Mouse (Mus musculus) hindbrain, postnatal 0 days (tissue): ENCODE results near the gene Tox2. TPM values are rescaled to one million over a fixed set of nuclear protein-coding genes. Genes with fewer than 3 reads are reported as not detected.
A peak's percentile ranks its signal among the peaks of the same experiment; 100 is the strongest.

Source experiments
- ATAC-seq: fragments of 200-750 bp; cut with Nextera tagmentation; 2 replicates; pipeline ENCODE4 v1.8.0; 2017; ENCODE audit warnings: mild to moderate bottlenecking, moderate TSS enrichment, moderate library complexity
- DNase-seq: peaks from one replicate; pipeline ENCODE4 v3.0.0-alpha.2; 2015; ENCODE audit warnings: low spot score
- H3K27ac ChIP-seq: fragments of 300-500 bp; sonication (generic); 2 replicates; pipeline ENCODE4 v1.5.1; 2014; ENCODE audit warnings: mild to moderate bottlenecking
- H3K27me3 ChIP-seq: fragments of 300-500 bp; sonication (generic); 2 replicates; pipeline ENCODE4 v1.6.1; 2014; ENCODE audit warnings: low read length, mixed read lengths; ENCODE audit not compliant: insufficient read depth
- H3K36me3 ChIP-seq: fragments of 300-500 bp; sonication (generic); 2 replicates; pipeline ENCODE4 v1.6.1; 2014; ENCODE audit warnings: low read length, mixed read lengths; ENCODE audit not compliant: insufficient read depth
- H3K4me1 ChIP-seq: fragments of 300-500 bp; sonication (generic); 2 replicates; pipeline ENCODE4 v1.6.1; 2014; ENCODE audit warnings: antibody characterized with exemption, low read length, mixed read lengths; ENCODE audit not compliant: insufficient read depth
- H3K4me2 ChIP-seq: fragments of 300-500 bp; sonication (generic); 2 replicates; pipeline ENCODE4 v1.6.1; 2014; ENCODE audit warnings: low read depth, mild to moderate bottlenecking, low read length, moderate library complexity, mixed read lengths
- H3K4me3 ChIP-seq: fragments of 300-500 bp; sonication (generic); 2 replicates; pipeline ENCODE4 v1.5.1; 2014; ENCODE audit warnings: low read length
- H3K9ac ChIP-seq: fragments of 300-500 bp; sonication (generic); replicated peaks from 2 replicates; pipeline ENCODE4 v1.6.1; 2014; ENCODE audit warnings: mild to moderate bottlenecking, low read length, moderate library complexity, mixed read lengths
- H3K9me3 ChIP-seq: fragments of 300-500 bp; sonication (generic); 2 replicates; pipeline ENCODE4 v1.6.1; 2016; ENCODE audit warnings: low read length, mixed read lengths
- CTCF ChIP-seq: IDR thresholded peaks from 2 replicates; pipeline ENCODE4 v1.5.1; 2016; ENCODE audit warnings: antibody characterized with exemption, control low read depth, low read depth
- WGBS: fragments of 180-500 bp; shearing (Covaris S2); extraction: QIAGEN DNeasy Blood & Tissue Kit; methylation state at CpG from one replicate; pipeline ENCODE4 v1.1.7; 2014; 5-methylcytosine and 5-hydroxymethylcytosine counted together
- polyA plus RNA-seq: library from polyadenylated mRNA; unstranded; fragments of >200 nt; fragmentation: Nextera tagmentation; extraction: Ambion mirVana; gene quantifications from 2 replicates; pipeline ENCODE4 v1.2.1, GENCODE M21; 2015
- total RNA-seq: library from RNA; depleted of rRNA; stranded (reverse); fragments of >200 nt; gene quantifications from 2 replicates; pipeline ENCODE4 v1.2.3, GENCODE M21; 2014

Gene Tox2
- total and polyA plus RNA-seq, 2 experiments from 2014 or later = 5.0 to 19.1 TPM

- Histone ChIP-seq H3K27ac (no peak overlapping the region), H3K36me3 (no peaks in the 10 kb centered on the region), H3K9me3 (no peaks in the 10 kb centered on the region), H3K4me2 (no peak overlapping the region), H3K4me1 (peaks cover 29% of the 10 kb centered on the region), H3K27me3 (peaks cover 15% of the 10 kb centered on the region; the same call in 1 of the 2 replicates), H3K4me3 (no peak overlapping the region), H3K9ac (0 out of 2 replicates have a peak overlapping the region, but pooled peaks have one; percentile 9)
- no peak for TF ChIP-seq CTCF
- DNase-seq (peak; percentile 36), ATAC-seq (no peak)
- 46% methylated on average over 9 of the region's 9 CpGs for WGBS
Observed at GRCm38 (mm10) chr2:163303037-163303436, 100.1 kb downstream of the Tox2 start.

DNA sequence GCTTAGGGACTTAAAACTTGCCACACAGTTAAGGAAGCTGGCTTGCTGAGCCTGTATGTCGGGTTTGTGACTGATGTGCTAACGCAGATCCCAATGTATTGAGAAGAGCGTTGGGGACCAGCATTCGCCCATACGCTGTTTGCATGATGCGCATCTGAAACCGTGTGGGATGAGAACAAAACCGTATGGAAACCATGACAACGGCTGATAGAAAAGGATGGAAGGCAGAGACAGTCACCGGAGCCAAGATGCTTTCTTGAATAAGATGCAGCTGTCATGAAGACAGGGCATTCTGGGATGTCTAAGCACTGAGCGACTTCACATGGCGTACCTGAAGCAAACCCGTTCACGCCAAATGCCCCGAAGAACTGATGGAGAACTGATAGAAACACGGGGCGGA lies 106.5 kb downstream of the Tox2 start:
- H3K4me2 ChIP-seq = 0 out of 2 replicates have a peak overlapping the region, but pooled peaks have one; percentile 16
- WGBS = 55% methylated on average over 17 of the region's 17 CpGs
- DNase-seq (peak; percentile 53), ATAC-seq (no peak)
- H3K9me3 ChIP-seq = no peaks in the 10 kb centered on the region
- H3K27ac ChIP-seq = peak overlapping the region; percentile 26; the same call in 1 of the 2 replicates
- no peak overlapping the region for H3K4me3 ChIP-seq
- H3K9ac ChIP-seq = no peak overlapping the region
- H3K4me1 ChIP-seq = no peaks in the 10 kb centered on the region
- H3K36me3 ChIP-seq = no peaks in the 10 kb centered on the region
- TF ChIP-seq CTCF = no peak
- H3K27me3 ChIP-seq = peaks cover 10% of the 10 kb centered on the region; the same call in 1 of the 2 replicates

- H3K36me3 ChIP-seq = no peaks in the 10 kb centered on the region
- H3K9me3 ChIP-seq = no peaks in the 10 kb centered on the region
- 75% methylated on average over 11 of the region's 11 CpGs for WGBS
- no peak overlapping the region for H3K4me3 ChIP-seq
- H3K27me3 ChIP-seq = peaks cover 10% of the 10 kb centered on the region; the same call in 1 of the 2 replicates
- no peak overlapping the region for H3K9ac ChIP-seq
- DNase-seq = peak; percentile 42
- peak; percentile 58; the same call in 1 of the 2 replicates for ATAC-seq
- no peak overlapping the region for H3K27ac ChIP-seq
- peak; percentile 53 for TF ChIP-seq CTCF
- H3K4me1 ChIP-seq = no peaks in the 10 kb centered on the region
- H3K4me2 ChIP-seq = no peak overlapping the region
Observed at GRCm38 (mm10) chr2:163310163-163310688, 107.3 kb downstream of the Tox2 start.

DNA sequence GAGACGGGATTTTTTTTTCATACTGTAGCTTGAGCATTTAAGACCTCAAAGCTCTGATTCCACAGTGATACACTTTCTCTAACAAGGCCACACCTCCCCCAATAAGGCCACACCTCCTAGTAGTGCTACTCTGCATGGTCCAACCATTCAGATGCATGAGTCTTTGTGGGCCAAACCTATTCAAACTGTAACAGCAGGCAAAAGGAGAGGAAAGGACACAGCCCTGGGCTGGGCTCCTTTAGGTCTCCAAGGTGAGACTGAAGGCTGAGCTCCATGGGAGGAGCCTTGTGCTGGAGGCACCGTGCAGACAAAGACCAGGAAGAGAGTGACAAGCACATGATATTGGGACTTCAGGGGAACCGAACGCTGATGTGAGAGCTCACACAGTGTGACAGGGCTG lies 114.4 kb downstream of the Tox2 start:
- no peaks in the 10 kb centered on the region for H3K4me1 ChIP-seq
- 71% methylated on average over 4 of the region's 4 CpGs for WGBS
- no peaks in the 10 kb centered on the region for H3K27me3 ChIP-seq
- no peak overlapping the region for H3K4me3 ChIP-seq
- H3K4me2 ChIP-seq = no peak overlapping the region
- TF ChIP-seq CTCF = no peak
- no peaks in the 10 kb centered on the region for H3K36me3 ChIP-seq
- H3K9ac ChIP-seq = no peak overlapping the region
- no peaks in the 10 kb centered on the region for H3K9me3 ChIP-seq
- ATAC-seq = no peak
- no peak for DNase-seq
- H3K27ac ChIP-seq = no peak overlapping the region

GRCm38 (mm10) chr2:163318777-163319176 lies 115.9 kb downstream of the Tox2 start:
- DNase-seq (peak; percentile 49), ATAC-seq (no peak)
- H3K36me3 ChIP-seq = no peaks in the 10 kb centered on the region
- no peak overlapping the region for H3K9ac ChIP-seq
- no peak overlapping the region for H3K27ac ChIP-seq
- WGBS = 83% methylated on average over 3 of the region's 3 CpGs
- H3K4me2 ChIP-seq = no peak overlapping the region
- TF ChIP-seq CTCF = peak; percentile 48
- no peaks in the 10 kb centered on the region for H3K4me1 ChIP-seq
- H3K4me3 ChIP-seq = no peak overlapping the region
- no peaks in the 10 kb centered on the region for H3K27me3 ChIP-seq
- no peaks in the 10 kb centered on the region for H3K9me3 ChIP-seq

DNA sequence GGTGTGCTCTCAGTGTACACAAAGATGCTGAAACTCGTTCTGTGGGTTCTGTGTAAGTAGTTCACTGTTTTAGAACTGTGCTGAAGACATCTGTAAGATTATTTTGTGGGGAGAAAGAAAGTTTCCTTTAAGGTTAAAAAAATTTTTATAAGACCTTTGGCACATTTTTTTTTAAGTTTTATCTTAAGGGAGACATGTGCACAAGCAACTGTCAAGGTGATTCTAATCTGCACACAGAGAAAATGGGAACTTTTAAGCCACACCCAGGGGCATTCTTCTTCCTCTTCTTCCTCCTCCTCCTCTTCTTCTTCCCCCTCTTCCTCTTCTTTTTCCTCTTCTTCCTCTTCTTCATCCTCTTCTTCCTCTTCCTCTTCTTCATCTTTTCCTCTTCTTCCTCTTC lies 120.2 kb downstream of the Tox2 start:
- WGBS = 61% methylated on average over 1 of the region's 1 CpGs
- DNase-seq (no peak), ATAC-seq (no peak)
- H3K36me3 ChIP-seq = no peaks in the 10 kb centered on the region
- no peak overlapping the region for H3K27ac ChIP-seq
- H3K4me3 ChIP-seq = no peak overlapping the region
- H3K4me2 ChIP-seq = no peak overlapping the region
- TF ChIP-seq CTCF = no peak
- H3K9me3 ChIP-seq = no peaks in the 10 kb centered on the region
- H3K27me3 ChIP-seq = no peaks in the 10 kb centered on the region
- no peaks in the 10 kb centered on the region for H3K4me1 ChIP-seq
- no peak overlapping the region for H3K9ac ChIP-seq

DNA sequence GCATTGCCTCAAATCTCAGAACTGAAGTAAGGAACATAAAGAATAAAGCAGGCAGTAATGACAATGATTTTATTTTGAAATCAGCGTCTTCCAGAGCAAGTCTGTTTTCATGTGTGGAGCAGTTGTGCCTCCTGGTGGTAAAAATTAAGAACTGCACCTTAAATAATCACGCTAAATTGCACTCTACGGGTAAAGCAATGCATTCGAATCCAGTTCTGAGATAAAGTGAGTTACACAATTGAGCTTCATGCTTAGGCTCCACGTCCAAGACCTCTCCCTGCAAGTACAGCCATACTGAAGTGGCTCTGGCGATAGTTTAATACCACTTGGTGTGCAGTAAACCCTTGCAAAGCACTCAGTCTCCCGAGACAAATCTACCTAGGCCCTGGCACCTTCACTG lies 127.8 kb downstream of the Tox2 start:
- no peak for ATAC-seq
- no peak overlapping the region for H3K9ac ChIP-seq
- WGBS = 20% methylated on average over 7 of the region's 7 CpGs
- no peak overlapping the region for H3K4me2 ChIP-seq
- H3K36me3 ChIP-seq = no peaks in the 10 kb centered on the region
- H3K4me1 ChIP-seq = no peaks in the 10 kb centered on the region
- H3K27me3 ChIP-seq = no peaks in the 10 kb centered on the region
- no peak overlapping the region for H3K4me3 ChIP-seq
- H3K27ac ChIP-seq = no peak overlapping the region
- DNase-seq = peak; percentile 79
- no peaks in the 10 kb centered on the region for H3K9me3 ChIP-seq
- peak; percentile 92 for TF ChIP-seq CTCF
